Mouse (Mus musculus) layer of hippocampus, adult 9-10 months (tissue): ENCODE data around the gene Plcb1.
A peak's percentile ranks its signal among the peaks of the same experiment; 100 is the strongest.

ENCODE experiments used
- DNase-seq: peaks from one replicate; pipeline ENCODE4 v3.0.0; 2022; ENCODE audit warnings: low spot score

Plcb1 gene

DNA sequence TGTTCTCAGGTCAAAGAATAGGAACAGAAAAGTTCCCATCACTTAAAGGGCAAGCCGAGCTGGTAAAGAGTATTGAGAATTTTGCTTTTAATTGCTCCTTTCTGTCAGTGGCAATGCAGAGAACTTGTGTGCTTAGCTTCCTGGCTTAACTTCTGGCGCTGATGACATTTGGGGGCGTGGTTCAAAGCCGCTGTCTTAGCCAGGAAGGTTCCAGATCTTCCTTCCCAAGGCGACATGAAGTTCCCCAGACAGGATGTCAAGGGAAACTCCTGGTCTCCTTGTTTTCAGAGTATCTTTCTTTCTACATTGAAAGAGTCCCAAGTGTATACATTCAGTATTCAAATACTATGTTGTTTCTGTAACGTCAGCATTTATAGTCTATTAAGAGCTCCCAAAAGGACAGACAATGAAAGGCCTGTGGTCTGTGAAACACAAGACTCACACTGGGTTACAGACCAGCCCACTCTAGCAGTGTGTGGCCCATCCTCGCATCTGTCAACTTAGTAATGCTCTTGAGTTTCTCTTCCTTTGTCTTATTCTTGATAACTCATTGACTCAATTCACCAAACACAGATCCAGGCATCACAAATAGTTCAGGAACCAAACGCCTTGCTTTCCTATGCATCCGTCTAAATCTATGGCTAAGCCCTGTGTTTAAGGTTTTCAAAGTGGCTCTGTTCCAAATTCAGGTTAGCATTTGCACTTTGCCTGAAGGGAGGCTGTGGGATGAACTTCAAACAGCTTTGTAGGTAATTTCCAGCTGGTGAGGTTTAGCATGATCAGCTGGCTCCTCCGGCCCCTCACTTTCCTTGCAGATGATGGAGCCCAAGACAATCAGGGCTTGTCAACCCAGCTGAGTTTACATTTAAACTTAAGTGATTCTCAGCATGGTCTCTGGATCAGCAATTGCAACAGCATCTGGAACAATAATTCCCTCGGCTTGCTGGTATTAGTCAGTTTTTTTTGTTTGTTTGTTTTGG lies 418.6 kb downstream of the Plcb1 start:
- DNase-seq = no peak

DNA sequence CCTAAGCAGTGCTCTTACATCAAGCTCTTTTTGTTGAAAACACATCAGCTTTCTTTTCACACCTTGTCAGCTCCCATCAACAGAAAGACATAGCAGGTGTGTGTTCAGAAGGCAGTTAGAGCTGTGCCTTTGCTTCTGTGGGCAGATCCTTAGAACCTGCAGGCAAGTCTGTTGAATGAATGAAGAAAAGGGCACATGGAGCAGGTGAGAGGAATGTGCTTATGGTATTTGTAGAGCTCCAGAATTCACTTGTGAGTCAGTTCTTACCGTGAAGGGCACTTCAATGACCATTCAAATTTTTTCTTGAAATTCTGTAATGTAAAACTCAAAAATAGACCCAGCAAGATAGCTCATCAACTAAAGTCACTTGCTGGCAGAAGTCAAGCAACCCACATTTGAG lies 423.0 kb downstream of the Plcb1 start:
- DNase-seq = no peak

DNA sequence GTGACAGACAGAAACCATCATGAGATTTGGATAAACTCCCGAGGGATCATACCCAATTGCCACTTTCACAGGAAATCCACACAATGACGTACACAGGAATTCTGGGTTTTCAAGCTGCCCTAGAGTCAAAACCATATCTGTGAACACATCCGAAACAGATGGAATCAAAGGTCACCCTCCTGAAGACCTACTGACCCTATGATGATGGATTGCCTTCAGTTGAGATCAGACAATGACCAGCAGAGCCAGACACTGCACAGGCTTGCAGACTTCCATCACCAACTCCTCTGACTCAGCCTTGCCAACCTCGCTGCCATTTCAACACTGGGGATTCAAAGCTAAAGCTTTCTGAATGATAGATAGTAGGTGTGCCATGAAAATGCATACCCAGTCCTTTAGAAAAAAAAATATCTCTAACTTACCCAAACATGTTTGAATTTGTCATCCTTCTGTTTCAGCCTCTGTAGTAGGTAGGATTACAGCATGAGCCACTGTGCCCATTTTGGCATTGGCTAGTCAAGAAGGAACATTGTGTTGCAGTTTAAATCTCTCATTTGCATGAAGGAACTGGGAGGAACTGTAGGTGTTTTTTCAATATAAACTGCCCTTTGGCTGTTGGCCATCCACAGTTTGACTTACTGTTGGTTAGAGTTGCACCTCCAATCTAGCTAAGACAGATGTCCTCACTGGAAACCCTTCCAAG lies 429.0 kb downstream of the Plcb1 start:
- DNase-seq = no peak

DNA sequence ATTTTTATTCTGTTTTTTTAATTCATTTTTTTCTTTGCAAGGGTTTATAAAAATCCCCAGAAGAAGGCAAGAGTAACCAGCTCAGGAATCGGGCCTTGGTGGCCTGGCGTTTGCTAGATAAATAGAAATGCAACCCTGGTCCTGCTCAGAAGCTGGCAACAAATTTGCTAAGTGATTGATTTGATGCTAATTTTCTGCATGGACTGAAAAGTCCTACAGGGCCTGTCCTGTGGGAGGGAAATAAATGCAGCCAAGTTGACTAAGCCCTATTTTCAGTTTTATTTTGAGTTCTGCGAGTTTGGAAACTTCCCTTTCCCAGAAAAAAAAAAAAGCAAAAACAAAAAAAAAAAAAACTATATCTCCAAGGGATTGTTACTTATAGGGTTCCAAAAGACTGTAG lies 433.5 kb downstream of the Plcb1 start:
- no peak for DNase-seq

DNA sequence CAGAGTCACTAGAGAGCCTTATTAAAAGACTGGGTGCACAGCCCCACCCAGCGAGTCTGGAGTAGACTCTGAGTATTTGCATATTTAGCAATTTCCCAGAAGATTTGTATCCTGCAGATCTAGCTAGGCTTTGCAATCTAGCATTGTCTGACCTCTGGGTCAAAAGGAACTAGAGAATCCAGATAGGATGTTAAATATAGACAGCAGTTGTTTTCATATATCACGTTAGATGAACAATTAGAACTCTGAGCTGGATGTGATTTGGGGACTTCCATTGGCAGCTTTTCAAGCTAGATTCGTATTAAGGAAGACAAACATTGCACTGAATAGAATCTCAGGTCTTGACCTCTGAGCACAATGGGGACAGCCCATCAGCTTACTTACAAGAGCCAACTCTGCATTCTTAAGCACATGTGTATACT lies 439.7 kb downstream of the Plcb1 start:
- no peak for DNase-seq

DNA sequence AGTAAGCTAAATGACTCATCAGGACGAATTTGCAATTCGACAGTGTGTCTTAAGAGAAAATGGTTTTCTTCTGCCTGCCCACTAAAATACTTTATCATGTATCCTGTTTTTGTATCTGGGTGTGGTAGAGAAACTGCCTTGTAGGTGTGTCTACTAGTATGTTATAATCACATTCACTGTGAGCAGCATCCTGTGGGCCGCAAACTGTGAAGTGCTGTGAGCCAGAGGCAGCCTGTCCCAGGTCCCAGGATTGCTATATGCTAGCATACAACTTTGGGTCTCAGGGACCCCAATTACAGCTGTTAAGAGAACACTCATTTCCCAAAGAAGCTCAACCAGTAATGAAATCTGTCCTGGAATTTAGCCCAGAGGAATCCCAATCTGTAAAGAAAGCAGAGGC lies 444.4 kb downstream of the Plcb1 start:
- no peak for DNase-seq

DNA sequence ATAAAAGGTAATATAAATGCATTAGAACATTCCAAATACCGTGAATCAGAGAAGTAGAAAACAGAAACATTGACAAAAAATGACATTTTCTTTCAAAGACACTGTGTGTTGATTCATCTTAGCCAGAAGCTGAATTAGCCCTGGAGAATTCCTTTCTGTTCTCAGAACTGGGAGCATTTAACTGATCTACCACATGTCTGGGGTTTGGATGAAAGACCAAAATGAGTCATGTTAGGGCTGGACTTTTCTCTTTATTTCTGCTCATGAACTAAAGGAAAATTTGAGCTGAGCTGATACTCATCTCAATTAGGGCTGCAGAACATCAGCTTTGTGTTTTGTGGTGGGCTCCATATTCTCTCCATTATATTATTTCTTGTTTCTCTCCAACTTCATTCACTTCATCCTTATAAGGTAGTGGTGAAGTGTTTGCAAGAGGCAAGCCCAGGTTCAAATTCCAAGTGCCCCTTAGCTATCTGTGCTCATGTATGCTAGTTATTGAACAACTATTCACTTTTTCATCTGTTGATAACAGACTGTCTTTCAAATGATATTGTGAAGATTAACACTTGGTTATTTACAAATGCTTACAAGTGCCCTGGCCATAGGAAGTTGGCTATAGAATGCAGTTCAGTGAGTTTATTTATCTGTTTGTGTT lies 456.9 kb downstream of the Plcb1 start:
- no peak for DNase-seq

DNA sequence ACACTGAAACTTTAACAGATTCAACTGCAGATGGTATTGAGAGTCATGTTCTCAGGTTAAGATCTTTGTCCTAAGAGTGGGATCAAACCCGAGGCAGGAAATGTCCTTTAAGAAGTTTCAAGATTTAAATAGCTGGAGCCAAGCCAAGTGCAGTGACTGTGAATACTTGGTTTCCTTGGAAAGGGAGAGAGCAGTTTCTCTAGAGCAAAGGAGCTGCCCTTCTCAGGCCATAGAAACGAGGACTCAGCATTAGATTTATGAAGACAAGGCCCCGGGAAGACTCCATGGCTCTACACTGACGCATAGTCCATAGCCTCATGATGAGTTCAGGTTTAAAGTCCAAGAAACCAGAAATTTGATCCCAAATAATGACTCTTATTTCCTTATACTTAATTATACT lies 457.9 kb downstream of the Plcb1 start:
- no peak for DNase-seq

DNA sequence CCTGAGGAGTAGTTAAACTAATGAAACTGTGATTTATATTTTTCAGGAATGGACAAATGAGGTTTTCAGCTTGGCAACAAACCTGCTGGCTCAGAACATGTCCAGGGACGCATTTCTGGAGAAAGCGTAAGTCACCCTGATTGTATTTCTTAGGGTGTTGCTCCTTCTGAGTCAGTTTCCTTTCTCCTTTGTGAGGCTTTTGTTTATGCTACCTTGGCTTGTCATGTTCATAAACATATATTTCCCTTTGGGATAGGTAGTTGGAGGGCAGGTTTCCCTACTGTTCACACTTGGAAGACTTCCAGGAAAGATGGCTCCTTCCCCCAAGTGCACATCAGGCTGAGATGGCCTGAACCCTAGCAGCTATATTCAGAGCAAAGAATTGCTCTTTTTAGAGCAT lies 464.1 kb downstream of the Plcb1 start:
- DNase-seq = no peak

DNA sequence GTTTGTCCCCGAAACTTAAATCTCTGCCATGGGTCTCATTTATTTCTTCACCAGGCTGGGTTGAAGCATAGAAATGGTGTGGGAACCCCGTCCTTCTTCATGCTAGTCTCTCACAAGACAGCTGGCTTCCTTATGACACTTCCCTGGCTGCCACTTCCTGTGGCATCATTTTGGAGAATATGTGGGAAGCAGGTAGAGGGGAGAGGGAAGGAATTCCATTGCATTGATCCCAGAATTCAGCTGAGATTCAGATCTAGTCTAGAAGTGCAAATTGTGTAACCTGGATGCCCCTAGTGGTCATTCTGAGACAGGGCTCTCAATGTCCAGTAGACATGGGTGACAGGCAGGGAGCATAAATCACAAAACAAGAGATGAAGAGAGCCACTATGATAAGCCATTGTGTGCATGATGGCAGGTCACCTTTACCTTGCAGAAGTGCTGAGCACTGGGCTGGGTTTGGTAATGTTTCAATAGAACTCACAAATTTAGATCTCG lies 466.0 kb downstream of the Plcb1 start:
- DNase-seq = no peak

DNA sequence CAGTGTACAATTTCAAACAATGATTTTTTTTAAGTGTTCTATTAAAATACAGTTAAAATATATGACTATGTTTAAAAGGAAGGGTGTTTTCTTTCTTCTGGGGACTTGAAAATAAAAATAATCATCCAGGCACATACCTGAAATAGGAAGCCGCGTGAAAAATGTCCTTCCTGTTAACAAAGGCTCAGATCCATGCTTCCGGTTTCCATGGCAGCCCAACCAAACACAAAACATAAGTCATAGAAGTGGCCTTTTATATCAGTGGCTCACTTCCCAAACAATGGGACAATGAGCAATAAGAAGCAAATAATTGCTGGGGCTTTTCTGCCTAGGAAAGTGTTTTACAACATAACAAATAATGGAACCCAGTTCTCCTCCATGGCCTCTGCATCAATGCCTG lies 473.3 kb downstream of the Plcb1 start:
- DNase-seq = no peak

DNA sequence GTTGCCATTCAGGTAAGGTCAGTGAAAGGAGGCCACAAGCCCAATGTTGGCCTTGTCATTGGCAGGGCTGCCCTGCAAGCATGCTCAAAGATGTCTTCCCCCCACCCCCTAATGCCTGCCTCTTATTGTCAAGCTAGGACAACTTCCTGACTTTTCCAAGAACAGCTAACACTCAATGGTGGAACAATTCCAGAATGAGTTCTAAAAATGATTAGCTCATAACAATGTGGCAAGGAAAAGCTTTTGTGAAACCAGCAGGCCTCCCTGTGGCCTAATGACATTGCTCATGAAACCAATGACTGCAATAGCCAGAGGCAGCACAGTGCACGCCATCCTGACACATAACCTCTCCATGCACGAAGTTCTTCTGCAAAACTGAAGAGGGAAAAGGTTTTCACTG lies 478.1 kb downstream of the Plcb1 start:
- DNase-seq = no peak

DNA sequence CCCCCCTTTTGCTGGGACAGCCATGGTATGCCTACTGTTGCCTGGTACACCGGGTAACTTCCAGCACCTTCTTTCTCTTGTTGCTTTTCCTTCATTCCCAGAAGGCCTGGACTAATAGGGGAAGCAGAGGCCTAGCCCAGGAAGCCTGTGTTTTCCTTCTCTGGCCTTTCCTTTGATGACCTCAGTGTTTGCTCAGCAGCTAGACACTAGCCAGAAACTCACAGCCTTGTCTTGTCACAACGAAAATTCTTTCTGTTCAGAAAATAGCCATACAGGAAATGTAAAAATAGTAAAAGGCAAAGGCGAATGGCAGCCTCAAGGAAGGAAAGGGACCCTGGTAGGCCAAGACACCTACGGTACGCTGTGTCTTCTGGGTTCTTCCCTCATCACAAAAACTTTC lies 489.1 kb downstream of the Plcb1 start:
- DNase-seq = no peak

DNA sequence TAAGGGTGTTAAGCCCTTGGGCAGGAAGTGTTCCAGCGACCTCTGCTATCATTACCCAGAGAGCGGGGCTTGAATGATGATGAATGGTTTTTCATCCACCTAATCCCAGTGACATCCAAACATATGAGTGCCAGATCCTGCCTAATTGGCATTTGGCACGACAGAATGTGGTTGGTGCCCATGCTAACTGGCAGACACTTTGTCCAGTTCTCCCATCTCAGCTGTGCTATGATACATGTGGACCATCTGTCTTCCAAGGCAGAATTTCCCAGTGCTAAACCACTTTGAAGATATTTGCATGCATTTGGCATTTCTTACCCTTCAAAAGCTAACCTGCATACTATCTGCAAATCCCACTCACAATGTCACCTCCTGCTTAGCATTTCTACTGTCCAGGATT lies 492.6 kb downstream of the Plcb1 start:
- peak; percentile 31 for DNase-seq

DNA sequence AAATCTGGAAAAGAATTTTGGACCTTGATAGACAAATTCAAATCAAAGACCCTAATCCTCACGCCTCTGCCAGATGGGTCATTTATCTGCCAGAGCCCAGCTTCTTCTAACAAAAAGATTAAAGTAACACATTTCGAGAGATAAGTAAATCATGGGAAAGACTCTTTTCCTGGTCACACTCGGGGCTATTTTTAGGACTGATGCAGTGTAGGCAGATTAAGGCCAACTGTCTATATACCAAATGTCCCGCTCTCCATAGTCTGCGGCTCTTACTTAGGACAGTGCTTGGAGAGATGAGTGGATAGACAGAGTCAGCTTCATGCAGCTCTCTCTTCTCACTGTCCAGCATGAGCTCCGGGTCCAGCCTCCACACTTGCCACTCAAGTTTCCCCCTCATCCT lies 493.2 kb downstream of the Plcb1 start:
- no peak for DNase-seq

DNA sequence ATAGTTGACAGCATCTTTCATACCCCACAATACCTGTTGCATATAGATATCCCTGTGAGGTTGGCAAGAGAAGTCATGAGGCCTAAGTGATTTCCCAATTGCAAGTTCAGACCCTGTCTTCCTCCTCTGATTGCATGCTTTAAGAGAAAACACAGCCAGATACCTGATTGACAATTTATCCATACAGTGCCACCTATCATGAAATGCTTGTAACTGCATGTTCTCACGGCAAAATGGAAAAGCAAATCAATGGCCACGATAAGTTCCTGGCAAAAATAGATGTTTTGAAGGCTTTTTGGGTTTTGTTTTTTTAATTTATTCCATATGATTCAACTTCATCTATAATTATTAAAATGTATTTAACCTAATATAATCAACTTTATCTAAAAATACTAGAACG lies 497.9 kb downstream of the Plcb1 start:
- no peak for DNase-seq

DNA sequence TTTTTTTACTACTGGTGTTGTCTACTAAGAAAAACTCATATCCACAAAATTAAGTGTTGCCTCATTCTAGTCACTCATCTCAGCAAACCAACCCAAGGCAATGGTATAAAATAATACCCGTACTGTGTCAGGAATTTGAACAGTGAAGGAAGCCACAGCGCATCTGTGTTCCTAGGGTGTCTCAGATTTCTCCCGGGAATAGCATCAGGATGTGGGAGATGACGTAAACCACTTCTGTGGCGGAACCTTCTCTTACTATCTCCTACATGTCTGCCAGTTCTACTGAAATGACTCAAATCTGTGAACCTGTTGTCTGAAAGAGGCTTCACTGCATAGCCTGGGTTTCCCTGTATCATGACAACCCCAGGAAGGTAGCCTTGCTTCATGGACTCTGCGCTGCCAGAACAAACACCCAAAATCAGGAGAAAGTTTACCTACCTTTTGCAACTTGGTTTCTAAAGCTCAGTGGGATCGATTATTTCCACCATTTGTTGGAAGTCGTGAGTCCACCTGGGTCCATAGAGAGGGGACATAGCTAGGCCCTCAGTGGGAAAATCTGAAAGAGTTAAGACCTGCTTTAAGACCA lies 510.4 kb downstream of the Plcb1 start:
- DNase-seq = no peak

DNA sequence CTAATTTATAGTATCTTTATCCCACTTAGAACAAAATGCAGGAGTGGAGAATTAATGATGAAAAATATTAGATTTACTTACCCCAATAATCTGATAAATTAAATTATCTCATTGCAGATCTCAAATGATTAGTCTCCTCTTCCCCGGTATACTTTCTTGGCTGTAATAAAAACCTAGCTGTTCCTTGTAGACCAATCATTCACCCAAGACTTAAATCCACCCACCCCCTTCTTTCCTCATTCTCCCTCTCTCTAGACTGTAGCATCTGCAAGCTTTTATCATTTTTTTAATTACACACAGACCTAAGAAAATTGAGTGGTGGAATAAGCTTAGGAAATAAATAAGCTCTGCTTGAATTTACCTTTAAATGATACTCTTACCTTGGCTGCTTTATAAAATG lies 514.6 kb downstream of the Plcb1 start:
- no peak for DNase-seq

DNA sequence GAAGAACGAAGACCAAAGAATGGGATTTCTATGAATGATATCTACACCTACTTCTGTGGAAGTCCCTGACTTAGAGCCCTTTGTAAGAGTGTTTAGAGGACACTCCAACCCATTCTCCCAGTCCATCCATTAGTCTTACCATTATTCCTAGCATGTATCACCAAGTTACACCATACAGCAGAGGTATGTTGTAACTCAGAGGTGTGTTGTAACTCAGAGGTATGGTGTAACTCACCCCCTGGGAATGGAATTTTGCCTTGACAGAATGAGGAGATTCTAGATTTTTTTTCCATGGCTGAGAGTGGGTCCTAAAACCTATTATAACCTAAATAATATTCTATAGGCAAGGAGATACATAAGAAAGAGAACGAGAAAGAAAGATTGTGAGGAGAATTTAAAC lies 516.6 kb downstream of the Plcb1 start:
- DNase-seq = no peak

DNA sequence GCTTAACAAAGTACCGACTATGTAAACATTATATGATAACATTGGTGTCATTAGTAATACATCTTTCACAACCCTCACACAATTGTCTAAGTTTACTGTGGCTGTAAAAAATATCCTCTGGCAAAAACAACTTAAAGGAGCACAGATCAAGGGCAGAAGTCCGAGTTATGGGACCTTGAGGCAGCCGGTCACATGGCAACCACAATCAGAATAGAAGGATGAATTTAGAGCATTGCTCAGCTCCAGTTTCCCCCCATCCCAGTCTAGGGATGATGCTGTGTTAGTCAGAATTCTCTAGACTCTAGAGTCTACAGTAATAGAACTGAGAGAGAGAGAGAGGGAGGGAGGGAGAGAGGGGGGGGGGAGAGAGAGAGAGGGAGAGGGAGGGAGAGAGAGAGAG lies 519.3 kb downstream of the Plcb1 start:
- DNase-seq = no peak

DNA sequence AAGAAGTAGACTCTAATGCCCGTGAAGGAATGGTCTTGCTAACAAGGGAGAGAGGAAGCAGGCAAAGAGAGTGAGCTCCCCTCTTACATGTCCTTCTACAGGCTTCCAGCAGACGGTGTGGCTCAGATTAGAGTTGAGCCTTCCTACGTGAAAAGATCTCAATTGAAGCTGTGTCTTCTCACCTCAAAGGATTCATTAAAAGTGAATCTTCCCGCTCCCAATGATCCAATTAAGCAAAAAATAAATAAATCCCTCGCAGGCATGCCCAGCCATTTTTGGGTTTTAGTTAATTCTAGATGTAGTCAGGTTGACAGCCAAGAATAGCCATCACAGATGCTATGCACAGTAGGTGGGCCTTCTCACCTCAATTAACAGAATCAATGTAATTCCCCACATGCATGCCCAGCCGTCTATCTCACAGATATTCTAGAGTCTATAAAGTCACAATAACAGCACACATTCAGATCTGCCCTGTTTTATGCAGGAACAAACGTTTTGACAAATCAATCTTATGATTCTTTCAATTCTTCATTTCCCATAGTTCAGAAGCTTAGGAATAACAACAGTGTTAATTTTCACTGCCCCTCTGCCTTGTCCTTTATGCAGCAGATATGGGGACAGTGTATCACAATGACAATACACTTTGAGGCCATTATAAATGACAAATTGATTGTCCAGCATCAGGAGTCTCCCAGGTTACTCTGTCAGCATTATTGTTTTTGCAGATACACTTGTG lies 520.0 kb downstream of the Plcb1 start:
- DNase-seq = no peak

DNA sequence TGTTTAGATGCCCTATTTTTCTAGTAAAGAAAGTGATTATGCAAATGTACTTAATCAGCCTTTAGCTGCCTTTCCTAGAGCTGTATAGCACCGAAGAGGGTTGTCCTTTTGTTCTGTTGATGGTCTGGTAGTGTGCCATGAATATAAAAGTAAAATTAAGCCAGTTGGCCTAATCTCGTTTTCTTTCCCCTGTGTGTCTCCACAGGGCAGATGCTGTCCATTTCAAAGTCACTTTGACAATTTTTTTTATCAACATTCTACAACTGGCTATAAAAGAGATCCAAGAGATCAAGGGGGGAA lies 520.6 kb downstream of the Plcb1 start:
- no peak for DNase-seq
